Mouse (Mus musculus) embryo, embryonic 9.5 days (tissue): ENCODE data around the gene Oas1h.
"Not testable (repeated sequence)": the region's sequence is repeated elsewhere in the genome, so short reads cannot be mapped to it uniquely, and the experiment has no call there.

ENCODE experiments used
- DNase-seq: peaks from one replicate; pipeline ENCODE4 v3.0.0-alpha.2; 2017; ENCODE audit errors: extremely low spot score

The Oas1h gene

GRCm38 (mm10) chr5:120887413-120887812, 26.2 kb downstream of the Oas1h start, which contains the start of gene Oas1g:
Gene Oas1g, minus strand, starts transcription at chr5:120887613.
- not testable (repeated sequence) for DNase-seq

GRCm38 (mm10) chr5:120887831-120888230, 26.6 kb downstream of the Oas1h start:
- no peak for DNase-seq

- not testable (repeated sequence) for DNase-seq
These were observed 27.1 kb downstream of the Oas1h start for GRCm38 (mm10) chr5:120888294-120888815.

DNA sequence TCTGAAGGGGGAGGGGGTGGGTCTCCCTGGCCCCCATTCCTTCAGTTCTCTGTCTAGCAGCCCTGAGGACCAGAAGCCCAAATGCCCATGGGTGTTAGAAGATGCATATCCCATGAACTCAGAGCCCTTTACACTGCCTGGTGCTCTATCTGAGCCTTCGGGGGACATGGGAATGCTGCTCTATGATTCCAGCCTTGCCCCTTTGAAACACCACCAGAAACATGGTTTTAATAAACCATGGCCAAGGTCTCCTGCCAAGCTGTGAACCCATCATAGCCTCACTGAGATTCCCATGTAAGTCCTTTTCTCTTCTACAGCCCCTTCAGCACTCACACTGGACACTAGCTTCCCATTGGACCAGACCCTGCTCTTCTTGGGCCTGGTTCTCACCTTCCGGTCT, 28.8 kb downstream of the Oas1h start:
- no peak for DNase-seq

- no peak for DNase-seq
These were observed 29.8 kb downstream of the Oas1h start for GRCm38 (mm10) chr5:120890991-120891390.

- DNase-seq: not testable (repeated sequence)
These were observed 30.5 kb downstream of the Oas1h start for GRCm38 (mm10) chr5:120891566-120892242.

DNA sequence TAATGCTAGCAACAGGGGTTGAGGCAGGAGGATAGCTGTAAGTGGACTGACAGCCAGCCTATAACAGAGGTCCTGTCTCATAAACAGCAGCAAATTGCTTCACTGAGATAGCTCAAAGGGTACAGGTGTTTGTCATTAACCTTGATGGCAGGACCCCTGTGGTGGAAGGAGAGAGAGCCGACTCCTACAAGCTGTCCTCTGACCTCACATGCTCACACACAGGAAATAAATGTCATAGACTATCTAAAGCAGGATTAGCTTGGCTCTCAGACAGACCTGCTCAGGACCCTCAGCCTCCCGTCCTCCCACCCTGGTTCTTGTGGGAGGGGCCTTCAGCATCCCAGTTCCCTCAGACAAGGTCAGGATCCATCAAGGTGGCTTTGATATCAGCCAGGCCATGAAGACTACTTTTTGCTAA, 31.0 kb downstream of the Oas1h start:
- no peak for DNase-seq

DNA sequence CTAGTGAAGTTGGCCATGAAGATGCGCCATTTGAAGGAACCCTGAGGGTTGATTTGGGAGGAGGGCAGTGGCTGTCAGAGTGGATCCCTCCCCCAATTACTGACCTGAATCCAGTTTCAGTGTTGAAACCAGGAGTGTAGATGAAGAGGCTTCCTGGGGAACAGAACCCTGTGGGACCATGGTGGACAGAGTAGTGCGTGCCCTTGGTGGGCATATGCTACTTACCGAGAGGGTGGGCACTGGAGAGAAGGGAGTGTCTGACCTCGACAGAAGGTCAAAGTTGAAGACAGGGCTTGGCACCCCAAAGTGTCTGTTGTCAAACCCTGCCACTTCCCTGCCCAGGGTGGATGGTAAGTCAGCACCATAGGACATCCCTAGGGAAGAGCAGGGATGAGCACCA, 32.6 kb downstream of the Oas1h start:
- not testable (repeated sequence) for DNase-seq

GRCm38 (mm10) chr5:120894692-120895091, 33.5 kb downstream of the Oas1h start:
- not testable (repeated sequence) for DNase-seq

- no peak for DNase-seq
These were observed 34.1 kb downstream of the Oas1h start for GRCm38 (mm10) chr5:120895231-120895900.

GRCm38 (mm10) chr5:120898307-120898706, 37.1 kb downstream of the Oas1h start:
- no peak for DNase-seq

GRCm38 (mm10) chr5:120898726-120899125, 37.5 kb downstream of the Oas1h start:
- no peak for DNase-seq

DNA sequence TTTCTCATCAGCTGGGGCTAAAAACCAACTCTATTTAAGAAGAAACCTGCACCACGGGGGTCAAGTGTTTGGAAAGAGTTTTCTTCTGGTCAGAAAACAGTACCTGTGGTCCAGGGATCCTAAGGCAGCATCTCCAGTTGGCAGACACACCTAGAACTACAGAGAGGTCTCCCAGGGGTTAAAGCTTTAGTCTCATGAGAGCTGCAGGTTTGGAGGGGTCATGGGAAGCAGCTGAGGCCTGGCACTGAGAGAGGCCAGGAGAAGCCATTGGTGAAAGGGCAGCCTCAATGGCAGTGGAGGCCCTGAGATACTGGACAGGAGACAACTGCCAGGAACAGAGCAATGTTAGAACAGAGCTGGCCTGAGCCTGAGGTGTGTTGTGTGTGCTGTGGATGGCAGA, 39.4 kb downstream of the Oas1h start:
- DNase-seq: no peak

DNA sequence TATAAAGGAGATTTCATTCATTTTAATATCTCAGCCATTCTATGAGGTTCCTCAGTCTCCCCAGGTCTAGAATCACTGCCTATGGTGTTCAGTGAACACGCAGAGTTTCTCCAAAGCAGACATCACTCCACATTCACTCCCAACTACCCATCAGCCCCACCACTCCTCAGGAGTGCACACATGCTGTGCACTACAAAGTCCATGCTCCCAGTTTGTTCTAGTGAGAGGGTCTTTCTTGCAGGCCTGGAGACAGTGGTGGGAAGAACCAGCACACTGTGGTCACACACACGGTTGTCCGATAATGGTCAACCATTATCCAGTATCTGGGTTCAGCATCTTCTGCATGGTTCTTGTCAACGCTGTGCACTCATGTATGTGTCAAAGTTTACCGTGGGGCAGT, 40.8 kb downstream of the Oas1h start:
- DNase-seq: no peak

DNA sequence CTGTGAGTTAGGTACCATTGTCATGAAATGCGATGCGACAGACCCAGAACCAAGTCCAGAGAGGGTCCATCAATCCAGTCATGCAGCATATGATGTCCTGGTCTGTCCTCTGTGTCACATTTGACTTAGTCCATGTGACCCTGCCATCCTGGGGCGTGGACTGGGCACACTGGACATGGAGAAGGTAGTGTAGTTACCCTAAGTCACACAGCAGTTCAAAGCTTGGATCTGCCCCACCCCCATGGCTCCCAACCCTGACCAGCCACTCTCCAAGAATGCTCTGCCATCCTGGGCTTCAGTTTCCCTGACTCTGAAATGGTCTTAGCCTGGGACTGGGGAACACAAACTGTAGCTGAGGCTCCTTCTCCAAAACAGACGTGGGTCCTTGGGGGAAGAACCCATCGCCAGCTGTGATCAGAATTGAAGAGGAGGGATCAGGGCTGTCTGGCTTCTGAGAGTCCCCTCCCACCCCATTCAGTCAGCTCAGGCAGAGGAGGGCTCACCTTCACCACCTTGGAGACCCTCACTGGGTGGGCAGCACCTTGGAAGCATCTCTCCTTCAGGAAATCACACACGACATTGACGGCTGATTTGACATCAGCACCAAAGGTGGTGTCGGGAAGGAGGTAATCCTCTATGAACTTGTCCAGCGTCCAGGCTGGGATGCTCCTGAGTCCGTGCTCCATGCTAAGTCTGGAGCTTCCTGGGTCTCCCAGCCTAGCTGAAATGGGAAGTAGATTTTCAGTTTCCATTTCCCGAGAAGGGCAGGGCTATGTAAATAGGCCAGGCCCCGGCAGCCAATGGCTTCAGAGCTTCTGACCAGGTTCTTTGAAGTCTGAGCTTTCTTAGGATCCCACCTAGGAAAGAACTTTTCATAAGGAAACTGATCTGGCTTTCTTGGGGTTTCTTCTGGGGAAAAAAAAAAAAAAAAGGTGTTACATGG, 45.8 kb downstream of the Oas1h start, which contains the start of gene Oas1a:
TSS of gene Oas1a (minus strand) at position 731 of the 943 bp plus-strand sequence.
- DNase-seq: not testable (repeated sequence)

- no peak for DNase-seq
These were observed 47.1 kb downstream of the Oas1h start for GRCm38 (mm10) chr5:120908196-120908920.

DNA sequence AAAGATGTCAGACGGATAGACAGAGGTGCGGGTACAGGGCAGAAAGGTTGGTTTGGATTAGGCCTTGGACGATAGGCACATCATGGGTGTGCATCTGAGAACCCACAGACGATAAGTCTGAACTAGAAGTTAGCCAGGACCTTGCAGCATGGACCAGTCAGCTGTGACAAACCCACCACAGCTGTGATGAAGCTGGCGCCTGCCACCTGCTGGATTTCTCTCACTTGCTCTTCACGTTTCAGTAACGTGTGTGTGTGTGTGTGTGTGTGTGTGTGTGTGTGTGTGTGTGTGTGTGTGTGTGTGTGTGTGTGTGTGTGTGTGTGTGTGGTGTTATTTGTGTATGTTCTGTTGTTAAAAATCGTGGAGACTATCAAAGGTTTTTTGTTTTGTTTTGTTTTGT, 53.0 kb downstream of the Oas1h start, which contains the start of gene Oas1d:
TSS of gene Oas1d (plus strand) at position 333 of the 400 bp plus-strand sequence.
- DNase-seq: not testable (repeated sequence)

- DNase-seq: not testable (repeated sequence)
These were observed 58.1 kb downstream of the Oas1h start for GRCm38 (mm10) chr5:120919156-120919935.

GRCm38 (mm10) chr5:120920296-120920695, 59.1 kb downstream of the Oas1h start:
- no peak for DNase-seq
